Mouse (Mus musculus): ENCODE data around the gene Gm14391.
"Not testable (repeated sequence)": the region's sequence is repeated elsewhere in the genome, so short reads cannot be mapped to it uniquely, and the experiment has no call there.

The Gm14391 gene

GRCm38 (mm10) chr2:175206732-175207131 lies at the start of gene Gm14391:
Gene Gm14391, minus strand, starts transcription at chr2:175206917.
- DNase-seq (ENCODE audit: extremely low spot score, low read depth, low spot score), result not testable (repeated sequence)

GRCm38 (mm10) chr2:175179008-175179407 lies 27.7 kb downstream of the Gm14391 start:
- not testable (repeated sequence) for DNase-seq (ENCODE audit: extremely low spot score, low read depth, low spot score)

GRCm38 (mm10) chr2:175176312-175176711 lies 30.4 kb downstream of the Gm14391 start:
- DNase-seq (ENCODE audit: extremely low spot score, low read depth, low spot score), result no peak

GRCm38 (mm10) chr2:175175401-175176180 lies 31.1 kb downstream of the Gm14391 start, which contains the start of gene Gm14443:
Gene Gm14443, minus strand, starts transcription at chr2:175175871.
- not testable (repeated sequence) for DNase-seq (ENCODE audit: extremely low spot score, low read depth, low spot score)

- DNase-seq (ENCODE audit: extremely low spot score, low read depth, low spot score), result not testable (repeated sequence)
These were observed 32.7 kb downstream of the Gm14391 start for GRCm38 (mm10) chr2:175174058-175174457.

GRCm38 (mm10) chr2:175172906-175173595 lies 33.7 kb downstream of the Gm14391 start:
- not testable (repeated sequence) for DNase-seq (ENCODE audit: extremely low spot score, low read depth, low spot score)

- no peak for DNase-seq (ENCODE audit: extremely low spot score, low read depth, low spot score)
These were observed 34.6 kb downstream of the Gm14391 start for GRCm38 (mm10) chr2:175172123-175172522.

- DNase-seq (ENCODE audit: extremely low spot score, low read depth, low spot score), result not testable (repeated sequence)
These were observed 39.8 kb downstream of the Gm14391 start for GRCm38 (mm10) chr2:175166870-175167269.

- not testable (repeated sequence) for DNase-seq (ENCODE audit: extremely low spot score, low read depth, low spot score)
These were observed 41.6 kb downstream of the Gm14391 start for GRCm38 (mm10) chr2:175165110-175165509.

GRCm38 (mm10) chr2:175161438-175161837 lies 45.3 kb downstream of the Gm14391 start:
- not testable (repeated sequence) for DNase-seq (ENCODE audit: extremely low spot score, low read depth, low spot score)

- DNase-seq (ENCODE audit: extremely low spot score, low read depth, low spot score), result no peak
These were observed 48.1 kb downstream of the Gm14391 start for GRCm38 (mm10) chr2:175158642-175159041.

GRCm38 (mm10) chr2:175156696-175157095 lies 50.0 kb downstream of the Gm14391 start:
- DNase-seq (ENCODE audit: extremely low spot score, low read depth, low spot score), result no peak

- DNase-seq (ENCODE audit: extremely low spot score, low read depth, low spot score), result not testable (repeated sequence)
These were observed 64.8 kb downstream of the Gm14391 start, which contains the start of gene Gm14399 for GRCm38 (mm10) chr2:175141993-175142295. Gene Gm14399, minus strand, starts transcription at chr2:175142012.

- not testable (repeated sequence) for DNase-seq (ENCODE audit: extremely low spot score, low read depth, low spot score)
These were observed 65.4 kb downstream of the Gm14391 start for GRCm38 (mm10) chr2:175141118-175141992.

All from hindlimb bud, embryonic 11.5 days (tissue).